Mouse (Mus musculus): ENCODE data around the gene Rexo2.

- no peak for TF ChIP-seq CTCF (conservative IDR thresholded peaks at IDR 0.05; ENCODE audit: low read length)
- TF ChIP-seq NANOG (IDR thresholded peaks at IDR 0.05; ENCODE audit: borderline replicate concordance, low read length), result no peak
- no peak for TF ChIP-seq POU5F1 (IDR thresholded peaks at IDR 0.05; ENCODE audit: borderline replicate concordance, low read length)
Observed at GRCm38 (mm10) chr9:48459391-48459790, 21.0 kb downstream of the Rexo2 start.
